Mouse (Mus musculus) ES-E14 (cell line): Measurements from ENCODE around the gene Psmf1. TPM values are rescaled to one million over a fixed set of nuclear protein-coding genes. Genes with fewer than 3 reads are reported as not detected.

Source experiments
- DNase-seq: peaks from one replicate; pipeline ENCODE4 v3.0.0-alpha.2; 2013; ENCODE audit warnings: low read depth, low spot score
- H3K27ac ChIP-seq: 2 replicates; pipeline ENCODE4 v1.5.1; 2012; ENCODE audit warnings: low read depth, mild to moderate bottlenecking, low read length, moderate library complexity, mixed read lengths; ENCODE audit not compliant: poor library complexity, insufficient read depth, severe bottlenecking
- H3K36me3 ChIP-seq: 2 replicates; pipeline ENCODE4 v1.6.1; 2012; ENCODE audit warnings: mild to moderate bottlenecking, low read length, moderate library complexity, mixed read lengths; ENCODE audit not compliant: control insufficient read depth, poor library complexity, insufficient read depth, severe bottlenecking
- H3K4me1 ChIP-seq, 2 experiments: fragments of 150-350 bp in 1 of 2; sonication (generic) in 1 of 2; 2 replicates each; pipeline ENCODE4 v1.6.1; 2012; ENCODE audit warnings: low read length in 2 of 2, mild to moderate bottlenecking in 1 of 2, mixed read lengths in 1 of 2; ENCODE audit not compliant: control insufficient read depth in 2 of 2, insufficient read depth in 2 of 2, poor library complexity in 1 of 2
- H3K4me3 ChIP-seq, 2 experiments: fragments of 150-350 bp in 1 of 2; sonication (generic) in 1 of 2; 2 replicates each; pipeline ENCODE4 v1.5.1; 2012; ENCODE audit warnings: low read length in 2 of 2, low read depth in 1 of 2, mild to moderate bottlenecking in 1 of 2, mixed read lengths in 1 of 2; ENCODE audit not compliant: insufficient read depth in 1 of 2, poor library complexity in 1 of 2, severe bottlenecking in 1 of 2
- H3K9ac ChIP-seq: 2 replicates; pipeline ENCODE4 v1.6.1; 2012; ENCODE audit warnings: low read depth, mild to moderate bottlenecking, low read length, mixed read lengths; ENCODE audit not compliant: poor library complexity, insufficient read depth, severe bottlenecking
- H3K9me3 ChIP-seq: fragments of 150-350 bp; sonication (generic); 2 replicates; pipeline ENCODE4 v1.6.1; 2012; ENCODE audit warnings: low read depth, mild to moderate bottlenecking, low read length; ENCODE audit not compliant: control insufficient read depth, insufficient read depth
- CHD2 ChIP-seq: IDR thresholded peaks from 2 replicates; pipeline ENCODE4 v1.6.1; 2014; ENCODE audit warnings: mild to moderate bottlenecking, low read depth, low read length, inconsistent platforms
- HCFC1 ChIP-seq: IDR thresholded peaks from 2 replicates; pipeline ENCODE4 v1.6.1; 2012; ENCODE audit warnings: low read length, inconsistent platforms, borderline replicate concordance; ENCODE audit not compliant: insufficient read depth
- MAFK ChIP-seq: IDR thresholded peaks from 2 replicates; pipeline ENCODE4 v1.6.1; 2014; ENCODE audit warnings: mild to moderate bottlenecking, low read depth, low read length, inconsistent platforms; ENCODE audit not compliant: insufficient read depth
- ZC3H11A ChIP-seq: IDR thresholded peaks from 2 replicates; pipeline ENCODE4 v1.6.1; 2012; ENCODE audit warnings: low read depth, mild to moderate bottlenecking, inconsistent platforms, low read length, borderline replicate concordance
- ZNF384 ChIP-seq: IDR thresholded peaks from 2 replicates; pipeline ENCODE4 v1.6.1; 2012; ENCODE audit warnings: low read depth, low read length, inconsistent platforms
- in situ Hi-C, 2 experiments: fragments of 600-800 bp; cut with MboI; formaldehyde crosslinking; loops; one replicate each; pipeline ENCODE4 v1.15.1; 2025; ENCODE audit warnings: low sequenced_read_pairs in 2 of 2, inconsistent platforms in 1 of 2; ENCODE audit not compliant: unreplicated experiment in 2 of 2
- total RNA-seq: library from RNA; depleted of rRNA; stranded (reverse); fragments of 300-350 nt; gene quantifications from 2 replicates; pipeline ENCODE4 v1.2.3, GENCODE M21; 2012

Psmf1 gene
- total RNA-seq, 1 experiment = 21.7 TPM

- Histone ChIP-seq H3K9me3 (no peaks in the 10 kb centered on the region), H3K9ac (no peak overlapping the region), H3K36me3 (peaks cover 21% of the 10 kb centered on the region), H3K27ac (no peak overlapping the region), H3K4me1 (no peaks in the 10 kb centered on the region), H3K4me3 (no peak overlapping the region)
- in situ Hi-C loops = no loop called here
- TF ChIP-seq HCFC1 (no peak), ZNF384 (no peak), MAFK (no peak), ZC3H11A (no peak), CHD2 (no peak)
- no peak for DNase-seq
These were observed 19.9 kb downstream of the Psmf1 start for GRCm38 (mm10) chr2:151724094-151724493.

- no peak overlapping the region for H3K9ac ChIP-seq
- peaks cover 32% of the 10 kb centered on the region for H3K36me3 ChIP-seq
- DNase-seq = no peak
- no peak overlapping the region for H3K27ac ChIP-seq
- H3K4me1 ChIP-seq = no peaks in the 10 kb centered on the region
- no peaks in the 10 kb centered on the region for H3K9me3 ChIP-seq
- H3K4me3 ChIP-seq = no peak overlapping the region
- TF ChIP-seq MAFK (no peak), ZNF384 (no peak), CHD2 (no peak), HCFC1 (no peak), ZC3H11A (no peak)
- in situ Hi-C loops = no loop called here
These were observed 27.5 kb downstream of the Psmf1 start for GRCm38 (mm10) chr2:151716318-151717055.

- DNase-seq = no peak
- peaks cover 30% of the 10 kb centered on the region for H3K36me3 ChIP-seq
- H3K4me1 ChIP-seq = no peaks in the 10 kb centered on the region
- in situ Hi-C loops = no loop called here
- H3K4me3 ChIP-seq = no peak overlapping the region
- TF ChIP-seq HCFC1 (no peak), CHD2 (no peak)
- H3K9me3 ChIP-seq = no peaks in the 10 kb centered on the region
- no peak overlapping the region for H3K27ac ChIP-seq
- H3K9ac ChIP-seq = no peak overlapping the region
These were observed 28.5 kb downstream of the Psmf1 start for GRCm38 (mm10) chr2:151715526-151715925.

- H3K4me3 ChIP-seq = no peak overlapping the region
- in situ Hi-C loops = no loop called here
- H3K4me1 ChIP-seq = no peaks in the 10 kb centered on the region
- DNase-seq = no peak
- H3K36me3 ChIP-seq = peaks cover 8% of the 10 kb centered on the region
- TF ChIP-seq ZNF384 (no peak), ZC3H11A (no peak), HCFC1 (no peak), CHD2 (no peak), MAFK (no peak)
- no peak overlapping the region for H3K27ac ChIP-seq
- H3K9ac ChIP-seq = no peak overlapping the region
- H3K9me3 ChIP-seq = no peaks in the 10 kb centered on the region
These were observed 31.3 kb downstream of the Psmf1 start for GRCm38 (mm10) chr2:151712647-151713046.

GRCm38 (mm10) chr2:151702851-151703190 is 41.2 kb downstream of the Psmf1 start:
- no peak overlapping the region for H3K27ac ChIP-seq
- H3K9ac ChIP-seq = peak overlapping the region; percentile 77; the same call in 1 of the 2 replicates
- no peaks in the 10 kb centered on the region for H3K36me3 ChIP-seq
- DNase-seq = no peak
- peaks cover 0 to 9% of the 10 kb centered on the region in 2 experiments; a peak in 2 of 4 replicates for H3K4me1 ChIP-seq
- H3K9me3 ChIP-seq = no peaks in the 10 kb centered on the region
- TF ChIP-seq HCFC1 (no peak), CHD2 (no peak), ZC3H11A (no peak), MAFK (no peak), ZNF384 (no peak)
- peak overlapping the region; percentile 66 to 84 for H3K4me3 ChIP-seq
- in situ Hi-C loops = no loop called here
